Mouse (Mus musculus) urinary bladder, postnatal 4 days (tissue): ENCODE results near the gene Surf1.

Source experiments
- DNase-seq, 2 experiments: peaks; one replicate each; pipeline ENCODE4 v3.0.0; 2021 to 2022; ENCODE audit warnings: low spot score in 2 of 2

The Surf1 gene

GRCm38 (mm10) chr2:26915927-26916728 lies at the start of gene Surf1, which contains the start of gene Surf2:
Gene Surf1, minus strand, starts transcription at chr2:26916530.
Gene Surf2, plus strand, starts transcription at chr2:26916367.
- peak; percentile 74 to 81 for DNase-seq

GRCm38 (mm10) chr2:26964724-26965370 lies 48.5 kb upstream of the Surf1 start:
- no peak for DNase-seq

GRCm38 (mm10) chr2:26963923-26964723 lies 47.8 kb upstream of the Surf1 start, which contains the start of gene Rexo4:
Gene Rexo4, minus strand, starts transcription at chr2:26964386.
- peak; percentile 92 for DNase-seq

- no peak for DNase-seq
Measured at GRCm38 (mm10) chr2:26960756-26961155, 44.4 kb upstream of the Surf1 start.

GRCm38 (mm10) chr2:26957488-26957859 lies 41.1 kb upstream of the Surf1 start:
- no peak for DNase-seq

- DNase-seq: no peak
Measured at GRCm38 (mm10) chr2:26956811-26957487, 40.6 kb upstream of the Surf1 start.

GRCm38 (mm10) chr2:26954735-26955395 lies 38.5 kb upstream of the Surf1 start:
- no peak for DNase-seq

- no peak for DNase-seq
Measured at GRCm38 (mm10) chr2:26952866-26953265, 36.5 kb upstream of the Surf1 start.

GRCm38 (mm10) chr2:26952193-26952592 lies 35.9 kb upstream of the Surf1 start:
- DNase-seq: no peak

- no peak for DNase-seq
Measured at GRCm38 (mm10) chr2:26951346-26951905, 35.1 kb upstream of the Surf1 start.

GRCm38 (mm10) chr2:26950411-26950810 lies 34.1 kb upstream of the Surf1 start:
- no peak for DNase-seq

GRCm38 (mm10) chr2:26943253-26943652 lies 26.9 kb upstream of the Surf1 start:
- no peak for DNase-seq

- DNase-seq: no peak
Measured at GRCm38 (mm10) chr2:26941539-26941938, 25.2 kb upstream of the Surf1 start.

- no peak for DNase-seq
Measured at GRCm38 (mm10) chr2:26936425-26936824, 20.1 kb upstream of the Surf1 start.

- no peak for DNase-seq
Measured at GRCm38 (mm10) chr2:26935286-26935685, 19.0 kb upstream of the Surf1 start.

- DNase-seq: peak; percentile 92
Measured at GRCm38 (mm10) chr2:26933304-26934055, 17.1 kb upstream of the Surf1 start, which contains the start of the genes Surf4 and Stkld1. Gene Surf4, minus strand, starts transcription at chr2:26933928. Gene Stkld1, plus strand, starts transcription at chr2:26934047.

GRCm38 (mm10) chr2:26932473-26933303 lies 16.4 kb upstream of the Surf1 start:
- no peak for DNase-seq

GRCm38 (mm10) chr2:26930390-26930789 lies 14.1 kb upstream of the Surf1 start:
- no peak for DNase-seq
